Mouse (Mus musculus): ENCODE results near the gene Samd9l.
"Not testable (repeated sequence)": the region's sequence is repeated elsewhere in the genome, so short reads cannot be mapped to it uniquely, and the experiment has no call there.

GRCm38 (mm10) chr6:3395921-3396611, 3.3 kb downstream of the Samd9l start:
- not testable (repeated sequence) for TF ChIP-seq CTCF (conservative IDR thresholded peaks at IDR 0.05; ENCODE audit: insufficient read depth, insufficient read length, low read depth, low read length); POLR2A (IDR thresholded peaks at IDR 0.05; ENCODE audit: low read depth, low read length)
